Mouse (Mus musculus) heart, embryonic 10.5 days (tissue): ENCODE results near the gene Mark3. TPM values are rescaled to one million over a fixed set of nuclear protein-coding genes. Genes with fewer than 3 reads are reported as not detected.

Experiments used
- DNase-seq: peaks from one replicate; pipeline ENCODE4 v3.0.0-alpha.2; 2017; ENCODE audit warnings: low spot score
- H3K27ac ChIP-seq: fragments of 300-500 bp; sonication (generic); 2 replicates; pipeline ENCODE4 v1.5.1; 2016; ENCODE audit warnings: mild to moderate bottlenecking
- H3K27me3 ChIP-seq: fragments of 300-500 bp; sonication (generic); 2 replicates; pipeline ENCODE4 v1.6.1; 2016; ENCODE audit warnings: mild to moderate bottlenecking; ENCODE audit not compliant: poor library complexity, insufficient read depth, severe bottlenecking
- H3K36me3 ChIP-seq: fragments of 300-500 bp; sonication (generic); 2 replicates; pipeline ENCODE4 v1.6.1; 2016; ENCODE audit warnings: mild to moderate bottlenecking, moderate library complexity
- H3K4me1 ChIP-seq: fragments of 300-500 bp; sonication (generic); 2 replicates; pipeline ENCODE4 v1.6.1; 2016; ENCODE audit warnings: mild to moderate bottlenecking
- H3K4me3 ChIP-seq: fragments of 300-500 bp; sonication (generic); 2 replicates; pipeline ENCODE4 v1.5.1; 2016; ENCODE audit warnings: mild to moderate bottlenecking, moderate library complexity
- H3K9me3 ChIP-seq: fragments of 300-500 bp; sonication (generic); 2 replicates; pipeline ENCODE4 v1.6.1; 2016; ENCODE audit warnings: mild to moderate bottlenecking, moderate library complexity
- whole genome bisulfite sequencing: fragments of 180-500 bp; shearing (Covaris S2); methylation state at CpG from one replicate; pipeline ENCODE4 v1.1.7; 2016; 5-methylcytosine and 5-hydroxymethylcytosine counted together
- polyA plus RNA-seq: library from polyadenylated mRNA; unstranded; fragments of >200 nt; fragmentation: Nextera tagmentation; extraction: Ambion mirVana; gene quantifications from 2 replicates; pipeline ENCODE4 v1.2.1, GENCODE M21; 2016

Mark3 gene
- polyA plus RNA-seq, 1 experiment from 2014 or later = 47.9 TPM

DNA sequence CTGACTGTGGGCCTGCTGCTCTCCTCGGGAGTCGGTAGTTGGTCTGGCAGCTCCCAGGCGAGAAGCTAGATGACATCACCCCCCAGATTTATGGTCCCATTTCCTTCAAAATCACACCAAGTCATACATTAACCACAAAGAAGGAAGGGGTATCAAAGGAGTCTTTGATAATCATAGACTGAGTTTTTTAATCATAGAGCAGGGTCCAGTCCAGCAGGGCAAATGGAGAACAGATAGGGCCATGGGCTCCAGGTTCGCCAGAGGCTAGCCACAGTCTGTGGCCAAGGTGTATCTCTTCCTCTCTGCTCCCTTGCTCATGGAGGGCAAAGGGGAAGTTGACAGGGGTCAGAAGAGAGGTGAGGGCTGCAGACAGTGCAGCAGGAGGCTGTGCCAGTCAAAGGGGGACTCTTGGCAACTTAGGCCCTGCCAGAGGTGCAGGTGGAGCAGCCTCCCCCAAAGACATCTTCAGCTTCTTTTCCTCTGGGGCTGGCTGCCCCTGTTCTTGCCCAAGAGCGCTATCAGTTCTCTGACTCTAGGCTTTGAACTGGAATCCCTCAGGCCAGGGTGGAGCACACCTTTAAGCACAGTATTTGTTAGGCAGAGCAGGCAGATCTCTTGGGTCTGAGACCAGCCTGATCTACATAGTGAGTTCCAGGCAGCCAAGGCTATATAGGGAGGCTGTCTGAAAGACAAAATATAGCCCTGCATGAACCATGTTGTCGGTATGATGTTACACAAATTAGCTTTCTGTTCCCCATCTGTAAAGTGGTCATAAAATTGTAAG lies 101.7 kb downstream of the Mark3 start:
- Histone ChIP-seq H3K9me3 (no peaks in the 10 kb centered on the region), H3K36me3 (peaks cover 12% of the 10 kb centered on the region), H3K27me3 (peaks cover 29% of the 10 kb centered on the region), H3K4me1 (peaks cover 75% of the 10 kb centered on the region), H3K4me3 (no peak overlapping the region), H3K27ac (peak overlapping the region; percentile 96)
- no peak for DNase-seq
- WGBS = 79% methylated on average over 6 of the region's 6 CpGs

DNA sequence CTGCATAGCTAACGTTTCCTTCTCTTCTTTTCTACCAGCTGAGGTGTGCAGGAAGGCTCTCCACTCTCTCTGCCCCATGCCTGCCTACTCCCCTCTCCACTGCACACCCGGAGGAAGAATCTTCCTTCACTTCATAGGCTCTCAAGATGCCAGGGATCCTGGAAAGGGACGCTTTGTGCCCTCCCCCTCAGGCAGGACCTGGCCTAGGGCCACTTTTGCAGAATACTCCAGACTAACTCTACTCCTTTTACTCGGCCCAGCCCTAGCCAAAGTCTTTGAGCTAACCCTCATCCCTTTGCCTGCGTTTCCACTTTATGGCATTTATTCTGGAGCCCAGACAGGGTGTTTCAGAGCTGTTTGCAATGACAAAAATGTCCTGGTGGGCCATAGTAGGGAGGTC lies 103.1 kb downstream of the Mark3 start:
- H3K9me3 ChIP-seq = no peaks in the 10 kb centered on the region
- peaks cover 23% of the 10 kb centered on the region for H3K36me3 ChIP-seq
- peaks cover 75% of the 10 kb centered on the region for H3K4me1 ChIP-seq
- WGBS = 18% methylated on average over 5 of the region's 5 CpGs
- no peak for DNase-seq
- peaks cover 15% of the 10 kb centered on the region for H3K27me3 ChIP-seq
- peak overlapping the region; percentile 90 for H3K4me3 ChIP-seq
- peak overlapping the region; percentile 96 for H3K27ac ChIP-seq

DNA sequence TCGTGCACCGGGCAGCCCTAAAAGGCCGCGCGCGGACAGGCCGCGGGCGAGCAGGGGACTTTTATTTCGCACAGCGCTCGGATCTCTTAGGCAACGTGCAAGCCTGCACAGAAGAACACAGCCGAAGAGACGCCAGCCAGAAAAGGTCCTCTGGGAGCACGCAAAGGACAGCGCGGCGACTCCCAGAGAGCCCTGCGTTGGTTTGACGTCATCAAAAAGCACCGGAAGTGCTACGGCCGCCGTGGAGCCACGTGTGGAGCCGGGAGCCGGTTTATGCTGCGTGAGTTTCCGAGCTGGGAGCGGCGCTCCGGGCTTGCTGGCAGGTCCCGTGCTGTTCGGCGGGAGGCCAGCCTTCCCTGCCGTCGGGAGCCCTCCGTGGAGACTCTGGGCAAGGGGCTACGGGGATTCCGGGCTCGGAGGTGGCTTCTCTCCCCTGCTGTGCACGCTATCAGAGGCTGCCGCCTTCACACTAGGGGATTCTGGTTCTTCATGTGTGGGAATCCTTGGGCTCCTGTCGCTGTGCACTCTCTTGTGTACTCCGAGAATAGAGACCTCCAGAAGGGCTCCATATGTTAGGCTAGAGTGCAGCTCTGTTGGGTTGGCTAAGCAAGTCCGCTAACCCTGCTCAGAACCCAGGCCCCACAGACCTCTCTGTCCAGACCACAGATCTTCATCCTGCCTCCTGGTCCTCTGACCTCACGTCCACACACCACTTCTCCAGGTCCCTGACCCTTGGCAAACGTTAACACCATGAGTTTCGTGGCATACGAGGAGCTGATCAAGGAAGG lies 103.8 kb downstream of the Mark3 start, which contains the start of gene Trmt61a:
TSS of gene Trmt61a (plus strand) at position 224 of the 788 bp plus-strand sequence.
- DNase-seq = peak; percentile 97
- Histone ChIP-seq H3K27me3 (peaks cover 9% of the 10 kb centered on the region), H3K27ac (peak within 1 kb of the TSS; percentile 96), H3K4me1 (peaks cover 76% of the 10 kb centered on the region), H3K4me3 (peak within 1 kb of the TSS; percentile 90), H3K36me3 (peaks cover 27% of the 10 kb centered on the region), H3K9me3 (no peaks in the 10 kb centered on the region)
- WGBS = under 1% methylated on average over 51 of the region's 51 CpGs

- Histone ChIP-seq H3K27ac (peak overlapping the region; percentile 96), H3K9me3 (no peaks in the 10 kb centered on the region), H3K27me3 (0 out of 2 replicates have a peak, but pooled peaks cover 5% of the 10 kb centered on the region), H3K4me1 (peaks cover 81% of the 10 kb centered on the region), H3K4me3 (peak overlapping the region; percentile 90), H3K36me3 (peaks cover 30% of the 10 kb centered on the region)
- WGBS = 6% methylated on average over 13 of the region's 13 CpGs
- no peak for DNase-seq
Observed at GRCm38 (mm10) chr12:111678670-111678933, 104.3 kb downstream of the Mark3 start.

- no peak overlapping the region for H3K27ac ChIP-seq
- H3K27me3 ChIP-seq = 0 out of 2 replicates have a peak, but pooled peaks cover 2% of the 10 kb centered on the region
- WGBS = 40% methylated on average over 7 of the region's 7 CpGs
- H3K9me3 ChIP-seq = no peaks in the 10 kb centered on the region
- H3K4me1 ChIP-seq = peaks cover 84% of the 10 kb centered on the region
- H3K36me3 ChIP-seq = peaks cover 34% of the 10 kb centered on the region
- peak overlapping the region; percentile 90 for H3K4me3 ChIP-seq
- no peak for DNase-seq
Observed at GRCm38 (mm10) chr12:111678997-111679396, 104.7 kb downstream of the Mark3 start.

- 94% methylated on average over 13 of the region's 13 CpGs for WGBS
- H3K27me3 ChIP-seq = no peaks in the 10 kb centered on the region
- H3K36me3 ChIP-seq = peaks cover 39% of the 10 kb centered on the region
- no peak for DNase-seq
- no peaks in the 10 kb centered on the region for H3K9me3 ChIP-seq
- peaks cover 78% of the 10 kb centered on the region for H3K4me1 ChIP-seq
- 0 out of 2 replicates have a peak overlapping the region, but pooled peaks have one; percentile 87 for H3K27ac ChIP-seq
- no peak overlapping the region for H3K4me3 ChIP-seq
Observed at GRCm38 (mm10) chr12:111680661-111681060, 106.3 kb downstream of the Mark3 start.

DNA sequence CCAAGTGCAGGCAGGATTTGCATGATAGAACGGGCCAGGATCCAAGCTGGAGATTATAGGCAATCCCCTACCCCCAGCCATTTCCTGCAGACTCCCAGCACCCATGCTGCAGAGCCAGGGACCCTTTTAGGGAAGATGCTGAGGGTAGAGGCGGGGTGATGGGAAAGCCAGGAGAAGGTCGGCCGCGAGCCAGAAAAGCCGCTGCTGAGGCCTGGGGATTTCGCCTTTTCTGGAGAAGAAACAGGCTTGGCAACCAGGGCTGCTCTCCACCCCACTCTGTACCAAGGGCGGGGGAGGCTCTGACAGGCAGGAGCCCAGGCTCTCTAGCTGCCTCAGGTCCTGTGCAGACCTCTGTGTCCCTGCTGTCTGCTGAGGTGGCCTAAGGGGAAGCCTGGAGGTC lies 107.0 kb downstream of the Mark3 start:
- peaks cover 39% of the 10 kb centered on the region for H3K36me3 ChIP-seq

GRCm38 (mm10) chr12:111682003-111682402 lies 107.7 kb downstream of the Mark3 start:
- WGBS = 71% methylated on average over 5 of the region's 5 CpGs
- H3K27me3 ChIP-seq = no peaks in the 10 kb centered on the region
- DNase-seq = no peak
- no peaks in the 10 kb centered on the region for H3K9me3 ChIP-seq
- peaks cover 75% of the 10 kb centered on the region for H3K4me1 ChIP-seq
- H3K4me3 ChIP-seq = no peak overlapping the region
- peak overlapping the region; percentile 87 for H3K27ac ChIP-seq
- H3K36me3 ChIP-seq = peaks cover 39% of the 10 kb centered on the region

More for the DNA sequence above, 107.0 kb downstream of the Mark3 start:
- Histone ChIP-seq H3K27me3 (no peaks in the 10 kb centered on the region), H3K9me3 (no peaks in the 10 kb centered on the region), H3K4me3 (no peak overlapping the region; the same call in 1 of the 2 replicates), H3K27ac (peak overlapping the region; percentile 87), H3K4me1 (peaks cover 78% of the 10 kb centered on the region)
- 92% methylated on average over 8 of the region's 8 CpGs for WGBS
- no peak for DNase-seq

DNA sequence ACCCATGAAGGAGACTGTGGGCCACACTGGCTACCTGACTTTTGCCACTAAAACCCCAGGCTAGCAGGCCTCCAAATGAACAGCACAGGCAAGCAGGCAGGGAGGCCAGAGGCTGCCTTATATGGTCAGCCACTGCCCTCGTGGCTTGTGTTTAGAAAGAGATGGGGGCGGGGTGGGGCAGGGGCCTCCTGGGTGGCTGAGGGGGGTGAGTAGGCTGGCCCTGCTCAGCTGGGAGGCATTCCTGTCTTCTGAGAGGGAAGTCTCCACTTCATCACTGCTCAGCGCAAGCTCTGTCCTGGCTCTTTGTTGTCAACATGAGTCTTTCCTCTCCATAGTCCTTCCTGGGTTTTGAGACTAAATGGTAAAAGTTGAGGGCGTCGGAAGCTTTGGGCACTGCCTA lies 108.5 kb downstream of the Mark3 start:
- Histone ChIP-seq H3K9me3 (no peaks in the 10 kb centered on the region), H3K27ac (peak overlapping the region; percentile 87), H3K36me3 (peaks cover 39% of the 10 kb centered on the region), H3K27me3 (no peaks in the 10 kb centered on the region), H3K4me3 (peak overlapping the region; percentile 8; the same call in 1 of the 2 replicates), H3K4me1 (peaks cover 76% of the 10 kb centered on the region)
- WGBS = 43% methylated on average over 5 of the region's 5 CpGs
- no peak for DNase-seq

GRCm38 (mm10) chr12:111686390-111686789 lies 112.1 kb downstream of the Mark3 start:
- H3K4me3 ChIP-seq = no peak overlapping the region
- H3K4me1 ChIP-seq = peaks cover 77% of the 10 kb centered on the region
- no peaks in the 10 kb centered on the region for H3K9me3 ChIP-seq
- no peak for DNase-seq
- peaks cover 24% of the 10 kb centered on the region for H3K36me3 ChIP-seq
- no peaks in the 10 kb centered on the region for H3K27me3 ChIP-seq
- 0 out of 2 replicates have a peak overlapping the region, but pooled peaks have one; percentile 54 for H3K27ac ChIP-seq
- 80% methylated on average over 4 of the region's 4 CpGs for WGBS

- Histone ChIP-seq H3K36me3 (peaks cover 16% of the 10 kb centered on the region), H3K27ac (peak overlapping the region; percentile 87), H3K27me3 (no peaks in the 10 kb centered on the region), H3K4me1 (peaks cover 77% of the 10 kb centered on the region), H3K9me3 (no peaks in the 10 kb centered on the region), H3K4me3 (no peak overlapping the region)
- WGBS = 30% methylated on average over 14 of the region's 14 CpGs
- no peak for DNase-seq
Observed at GRCm38 (mm10) chr12:111687350-111688068, 113.2 kb downstream of the Mark3 start.

DNA sequence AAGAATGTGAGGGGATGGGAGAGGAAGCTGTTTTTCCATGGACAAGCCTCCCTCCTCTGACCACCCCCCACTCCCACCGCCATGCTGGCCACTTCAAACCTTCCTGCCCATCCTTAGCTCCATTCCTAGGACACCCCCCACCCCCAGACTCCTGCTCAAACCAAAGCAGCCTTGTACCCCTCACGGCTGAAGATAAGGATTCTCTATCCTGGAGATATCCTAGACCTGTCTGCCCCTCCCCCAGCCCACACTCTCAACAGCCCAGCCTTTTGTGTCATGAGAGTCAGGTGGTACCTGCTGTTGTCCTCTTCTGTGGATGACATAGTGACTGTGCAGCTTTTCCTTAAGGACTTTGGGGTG lies 113.7 kb downstream of the Mark3 start:
- H3K36me3 ChIP-seq = peaks cover 12% of the 10 kb centered on the region
- no peaks in the 10 kb centered on the region for H3K27me3 ChIP-seq
- no peak for DNase-seq
- H3K27ac ChIP-seq = peak overlapping the region; percentile 87
- no peaks in the 10 kb centered on the region for H3K9me3 ChIP-seq
- H3K4me3 ChIP-seq = no peak overlapping the region
- 16% methylated on average over 2 of the region's 2 CpGs for WGBS
- peaks cover 77% of the 10 kb centered on the region for H3K4me1 ChIP-seq
